Mouse (Mus musculus) heart, embryonic 11.5 days (tissue): ENCODE measurements at regions not wholly inside any gene's neighbourhood (a gene's known extent, or its start where the extent isn't known, plus 50 kb on each side); places are given as distances from the start of the nearest gene placed in this dataset.
"Not testable (repeated sequence)": the region's sequence is repeated elsewhere in the genome, so short reads cannot be mapped to it uniquely, and the experiment has no call there.

ENCODE experiments used
- ATAC-seq: fragments of 200-750 bp; cut with Nextera tagmentation; replicated peaks from 2 replicates; pipeline ENCODE4 v1.8.0; 2017; ENCODE audit warnings: moderate library complexity; ENCODE audit not compliant: insufficient number of reproducible peaks, low FRiP score, low TSS enrichment
- H3K27ac ChIP-seq: fragments of 300-500 bp; sonication (generic); 2 replicates; pipeline ENCODE4 v1.5.1; 2014; ENCODE audit warnings: mild to moderate bottlenecking, low read depth, low read length
- H3K27me3 ChIP-seq: fragments of 300-500 bp; sonication (generic); 2 replicates; pipeline ENCODE4 v1.6.1; 2014; ENCODE audit warnings: mild to moderate bottlenecking, low read length, mixed read lengths; ENCODE audit not compliant: control insufficient read depth, insufficient read depth
- H3K36me3 ChIP-seq: fragments of 300-500 bp; sonication (generic); 2 replicates; pipeline ENCODE4 v1.6.1; 2014; ENCODE audit warnings: mild to moderate bottlenecking, low read length, moderate library complexity, mixed read lengths; ENCODE audit not compliant: control insufficient read depth, insufficient read depth
- H3K4me1 ChIP-seq: fragments of 300-500 bp; sonication (generic); 2 replicates; pipeline ENCODE4 v1.6.1; 2014; ENCODE audit warnings: low read length; ENCODE audit not compliant: control insufficient read depth, insufficient read depth
- H3K4me2 ChIP-seq: fragments of 300-500 bp; sonication (generic); 2 replicates; pipeline ENCODE4 v1.6.1; 2014; ENCODE audit warnings: mild to moderate bottlenecking, moderate library complexity
- H3K4me3 ChIP-seq: fragments of 300-500 bp; sonication (generic); 2 replicates; pipeline ENCODE4 v1.5.1; 2014; ENCODE audit warnings: low read depth, low read length
- H3K9ac ChIP-seq: fragments of 300-500 bp; sonication (generic); 2 replicates; pipeline ENCODE4 v1.6.1; 2014; ENCODE audit warnings: mild to moderate bottlenecking, low read depth, low read length, moderate library complexity
- H3K9me3 ChIP-seq: fragments of 300-500 bp; sonication (generic); replicated peaks from 2 replicates; pipeline ENCODE4 v1.6.1; 2016; ENCODE audit warnings: low read length; ENCODE audit not compliant: control insufficient read depth
- WGBS: fragments of 180-500 bp; shearing (Covaris S2); extraction: QIAGEN DNeasy Blood & Tissue Kit; methylation state at CpG from one replicate; pipeline ENCODE4 v1.1.7; 2014; ENCODE audit not compliant: insufficient replicate concordance; 5-methylcytosine and 5-hydroxymethylcytosine counted together

- H3K9ac ChIP-seq, H3K4me1 ChIP-seq, H3K27ac ChIP-seq, H3K9me3 ChIP-seq, H3K27me3 ChIP-seq, H3K4me3 ChIP-seq, ATAC-seq, H3K4me2 ChIP-seq, H3K36me3 ChIP-seq: not testable (repeated sequence)
- 45% methylated on average over 12 of the region's 12 CpGs for WGBS
Observed at GRCm38 (mm10) chr6:3201507-3201906, 197.9 kb downstream of the Samd9l start.

DNA sequence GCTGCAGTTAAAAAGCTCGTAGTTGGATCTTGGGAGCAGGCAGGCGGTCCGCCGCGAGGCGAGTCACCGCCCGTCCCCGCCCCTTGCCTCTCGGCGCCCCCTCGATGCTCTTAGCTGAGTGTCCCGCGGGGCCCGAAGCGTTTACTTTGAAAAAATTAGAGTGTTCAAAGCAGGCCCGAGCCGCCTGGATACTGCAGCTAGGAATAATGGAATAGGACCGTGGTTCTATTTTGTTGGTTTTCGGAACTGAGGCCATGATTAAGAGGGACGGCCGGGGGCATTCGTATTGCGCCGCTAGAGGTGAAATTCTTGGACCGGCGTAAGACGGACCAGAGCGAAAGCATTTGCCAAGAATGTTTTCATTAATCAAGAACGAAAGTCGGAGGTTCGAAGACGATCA, 198.3 kb downstream of the Samd9l start:
- WGBS, result 62% methylated on average over 28 of the region's 33 CpGs
- Histone ChIP-seq H3K27me3 (no peaks in the 10 kb centered on the region), H3K4me1 (no peaks in the 10 kb centered on the region)

DNA sequence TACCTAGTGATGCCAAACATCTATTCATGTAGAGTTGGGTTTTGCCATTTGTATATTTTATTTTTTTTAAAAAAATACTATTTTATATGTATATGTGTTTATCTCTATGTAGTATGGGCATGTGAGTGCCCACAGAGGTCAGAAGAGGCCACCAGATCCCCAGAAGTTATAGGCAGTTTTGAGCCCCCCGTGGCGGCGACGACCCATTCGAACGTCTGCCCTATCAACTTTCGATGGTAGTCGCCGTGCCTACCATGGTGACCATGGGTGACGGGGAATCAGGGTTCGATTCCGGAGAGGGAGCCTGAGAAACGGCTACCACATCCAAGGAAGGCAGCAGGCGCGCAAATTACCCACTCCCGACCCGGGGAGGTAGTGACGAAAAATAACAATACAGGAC, 198.8 kb downstream of the Samd9l start:
- H3K4me1 ChIP-seq, H3K4me2 ChIP-seq, ATAC-seq, H3K27ac ChIP-seq, H3K9ac ChIP-seq, H3K27me3 ChIP-seq, H3K4me3 ChIP-seq, H3K36me3 ChIP-seq, H3K9me3 ChIP-seq: not testable (repeated sequence)
- WGBS, result 70% methylated on average over 18 of the region's 18 CpGs

More for the DNA sequence above, 198.3 kb downstream of the Samd9l start:
- H3K4me2 ChIP-seq, result no peak overlapping the region
- no peak overlapping the region for H3K9ac ChIP-seq
- 0 out of 2 replicates have a peak, but pooled peaks cover 3% of the 10 kb centered on the region for H3K9me3 ChIP-seq
- no peaks in the 10 kb centered on the region for H3K36me3 ChIP-seq
- ATAC-seq, result no peak
- no peak overlapping the region for H3K27ac ChIP-seq
- no peak overlapping the region for H3K4me3 ChIP-seq

- H3K4me2 ChIP-seq, H3K4me3 ChIP-seq, H3K27ac ChIP-seq, H3K9me3 ChIP-seq, H3K27me3 ChIP-seq, H3K4me1 ChIP-seq, ATAC-seq, H3K9ac ChIP-seq, H3K36me3 ChIP-seq: not testable (repeated sequence)
- WGBS, result 41% methylated on average over 1 of the region's 1 CpGs
Observed at GRCm38 (mm10) chr6:3192424-3192820, 206.9 kb downstream of the Samd9l start.

- H3K27ac ChIP-seq, H3K27me3 ChIP-seq, H3K4me3 ChIP-seq, H3K4me1 ChIP-seq, H3K36me3 ChIP-seq, H3K9ac ChIP-seq, H3K4me2 ChIP-seq, H3K9me3 ChIP-seq: not testable (repeated sequence)
- 82% methylated on average over 5 of the region's 6 CpGs for WGBS
- ATAC-seq, result peak; percentile 68
Observed at GRCm38 (mm10) chr6:3191695-3192423, 207.5 kb downstream of the Samd9l start.

DNA sequence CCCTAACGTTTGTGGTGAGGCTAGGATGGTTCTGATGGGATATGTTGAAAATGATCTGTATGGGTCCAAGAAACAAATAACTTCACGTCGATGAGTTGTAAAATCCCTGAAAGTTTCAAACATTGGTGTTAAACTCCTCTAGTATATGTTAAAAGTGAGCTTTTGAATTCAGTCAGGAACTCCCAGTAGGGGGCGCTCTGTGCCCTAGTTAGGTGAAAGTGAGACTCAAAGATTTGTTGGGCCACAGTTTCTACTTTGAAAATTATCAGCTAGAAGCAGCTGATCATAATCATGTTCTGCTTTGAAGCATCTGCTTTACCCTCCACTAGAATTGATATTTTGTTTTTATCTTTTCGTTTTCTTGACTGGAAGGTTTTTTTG, 215.6 kb downstream of the Samd9l start:
- no peaks in the 10 kb centered on the region for H3K36me3 ChIP-seq
- ATAC-seq, result 0 out of 2 replicates have a peak, but pooled peaks have one; percentile 0
- H3K9ac ChIP-seq, result no peak overlapping the region
- peaks cover 5% of the 10 kb centered on the region for H3K27me3 ChIP-seq
- H3K4me1 ChIP-seq, result no peaks in the 10 kb centered on the region
- no peak overlapping the region for H3K27ac ChIP-seq
- peaks cover 11% of the 10 kb centered on the region for H3K9me3 ChIP-seq
- WGBS, result 30% methylated on average over 5 of the region's 5 CpGs
- no peak overlapping the region for H3K4me2 ChIP-seq
- H3K4me3 ChIP-seq, result no peak overlapping the region

DNA sequence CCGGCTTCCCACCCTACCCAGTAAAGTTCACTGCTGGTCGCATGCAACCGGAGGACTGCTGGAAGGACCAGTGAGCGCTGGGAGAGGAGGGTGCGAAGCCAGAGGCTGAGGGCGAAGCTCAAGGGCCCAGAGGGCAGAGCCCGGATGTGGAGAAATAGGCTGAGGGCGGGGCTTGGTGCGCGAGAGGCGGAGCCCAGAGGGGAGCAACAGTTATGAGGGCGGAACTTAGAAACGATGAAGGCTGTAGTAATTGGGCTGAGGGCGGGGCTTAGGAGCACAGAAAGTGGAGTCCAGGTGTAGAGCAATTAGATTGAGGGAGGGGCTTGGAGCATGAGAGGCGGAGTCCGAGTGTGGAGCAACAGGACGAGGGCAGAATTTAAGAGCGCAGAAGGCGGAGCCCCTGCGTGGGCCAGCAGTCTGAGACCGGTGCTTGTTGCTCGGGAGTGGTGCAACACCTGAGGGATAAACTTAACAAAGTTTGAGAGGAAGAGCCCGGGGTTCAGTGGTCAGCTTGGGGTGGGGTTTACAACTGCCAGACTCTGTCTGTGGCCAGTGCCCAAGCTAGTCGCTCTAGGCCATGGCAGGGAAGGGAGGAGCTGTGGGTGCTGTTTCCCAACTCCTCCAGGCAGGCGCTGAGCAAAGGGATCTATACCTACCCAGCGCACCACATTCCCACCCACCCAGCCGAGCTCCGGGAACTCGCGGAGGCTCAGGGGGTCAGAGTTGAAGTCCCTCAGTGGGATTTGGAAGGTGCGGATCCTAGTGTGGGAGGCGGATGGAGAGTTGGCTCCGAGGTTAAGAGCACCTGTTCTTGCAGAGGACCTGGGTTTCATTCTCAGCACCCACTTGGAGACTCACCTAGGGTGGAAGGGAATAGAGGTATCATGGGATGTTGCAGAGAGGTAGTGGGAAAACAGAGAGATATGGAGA, 216.2 kb downstream of the Samd9l start:
- no peaks in the 10 kb centered on the region for H3K4me1 ChIP-seq
- no peak overlapping the region for H3K9ac ChIP-seq
- peak overlapping the region; percentile 55 for H3K4me2 ChIP-seq
- peak; percentile 79 for ATAC-seq
- H3K9me3 ChIP-seq, result peaks cover 11% of the 10 kb centered on the region
- H3K4me3 ChIP-seq, result peak overlapping the region; percentile 23
- WGBS, result 33% methylated on average over 33 of the region's 33 CpGs
- no peak overlapping the region for H3K27ac ChIP-seq
- H3K36me3 ChIP-seq, result no peaks in the 10 kb centered on the region
- peaks cover 5% of the 10 kb centered on the region for H3K27me3 ChIP-seq

GRCm38 (mm10) chr6:3182424-3182841, 216.9 kb downstream of the Samd9l start:
- not testable (repeated sequence) for H3K27me3 ChIP-seq, H3K4me1 ChIP-seq, H3K36me3 ChIP-seq, H3K9ac ChIP-seq, H3K27ac ChIP-seq
- peak overlapping the region; percentile 23 for H3K4me3 ChIP-seq
- peak; percentile 32 for ATAC-seq
- peak overlapping the region; percentile 55 for H3K4me2 ChIP-seq
- 31% methylated on average over 17 of the region's 17 CpGs for WGBS
- peaks cover 11% of the 10 kb centered on the region for H3K9me3 ChIP-seq
